Comparison of ENCODE assay signal across 29 mouse cellular contexts in the genomic region with DNA sequence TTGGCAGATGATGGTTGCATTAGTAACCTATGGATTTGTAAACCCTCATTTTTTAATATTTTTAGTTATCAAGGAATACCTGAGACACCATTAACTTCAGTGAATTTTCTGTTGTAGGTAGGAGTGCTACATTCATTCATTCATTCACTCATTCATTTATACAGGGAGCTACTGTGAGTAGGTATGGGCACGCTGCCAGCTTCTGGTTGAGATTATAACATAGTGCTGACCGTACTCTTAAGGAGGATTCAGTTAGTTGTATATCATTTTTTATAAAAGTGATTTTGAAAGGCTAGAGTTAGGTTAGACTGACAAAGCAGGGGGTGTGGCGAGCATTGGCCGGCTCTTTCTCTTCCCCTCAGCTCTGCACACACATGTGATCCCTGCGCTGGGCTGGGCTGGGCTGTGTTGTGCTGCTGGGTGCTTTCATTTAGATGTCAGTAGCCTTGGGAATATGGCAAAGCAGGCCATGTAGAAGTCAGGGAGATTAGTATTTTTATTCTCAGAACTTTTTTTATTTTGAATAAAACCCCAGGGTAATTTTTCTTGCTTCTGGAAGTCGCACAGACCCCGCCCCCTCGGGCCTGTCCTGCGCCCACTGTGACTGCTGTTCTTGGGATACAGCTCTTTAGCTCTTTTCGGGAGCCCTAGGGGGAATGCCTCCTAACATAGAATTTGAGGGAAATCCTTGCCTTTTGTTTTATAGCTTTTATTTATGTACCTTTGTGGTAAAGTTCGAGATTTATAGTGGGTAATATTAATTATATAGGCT. TPM values are rescaled to one million over a fixed set of nuclear protein-coding genes. Genes with fewer than 3 reads are reported as not detected.
A peak's percentile ranks its signal among the peaks of the same experiment; 100 is the strongest.
DNase-seq lines count a peak whose midpoint lies in the region; ATAC-seq and TF ChIP-seq lines count a peak whose summit lies in the region.
"Had no signal": no experiment of that assay in that cellular context is flagged by ENCODE, and none has a peak within 500 bp of the region (broad histone marks: within the 10 kb centered on the region; RNA-seq: fewer than 3 reads in every experiment).

No protein-coding gene starts in this region.

- 88% methylated on average over 11 of the region's 11 CpGs for WGBS in embryonic facial prominence, embryonic 12.5 days
- WGBS in embryonic facial prominence, embryonic 10.5 days = 91% methylated on average over 11 of the region's 11 CpGs
- 85% methylated on average over 11 of the region's 11 CpGs for WGBS in liver, embryonic 12.5 days (ENCODE audit: insufficient replicate concordance)
- 71% methylated on average over 11 of the region's 11 CpGs for WGBS in stomach, postnatal 0 days

- no peaks in the 10 kb centered on the region for H3K9me3 ChIP-seq in embryonic facial prominence, embryonic 12.5 days
- peaks cover 6% of the 10 kb centered on the region; the same call in 1 of the 2 replicates for H3K9me3 ChIP-seq in embryonic facial prominence, embryonic 10.5 days
- H3K9me3 ChIP-seq in liver, embryonic 12.5 days (replicated peaks) = 0 out of 2 replicates have a peak, but pooled peaks cover 4% of the 10 kb centered on the region
- no peaks in the 10 kb centered on the region for H3K9me3 ChIP-seq in stomach, postnatal 0 days (ENCODE audit: control insufficient read depth, low read length)
- H3K9me3 ChIP-seq: embryonic facial prominence, embryonic 15.5 days; G1E; heart, embryonic 12.5 days; hindbrain, embryonic 15.5 days; lung, embryonic 15.5 days; neural tube, embryonic 15.5 days had no signal

- no peak overlapping the region for H3K4me2 ChIP-seq in embryonic facial prominence, embryonic 12.5 days (replicated peaks)
- H3K4me2 ChIP-seq in liver, embryonic 12.5 days = no peak overlapping the region
- no peak overlapping the region for H3K4me2 ChIP-seq in stomach, postnatal 0 days (replicated peaks; ENCODE audit: low read depth)
- H3K4me2 ChIP-seq: embryonic facial prominence, embryonic 15.5 days; heart, embryonic 12.5 days; hindbrain, embryonic 15.5 days; lung, embryonic 15.5 days; neural tube, embryonic 15.5 days had no signal

- H3K27ac ChIP-seq in embryonic facial prominence, embryonic 12.5 days = no peak overlapping the region
- H3K27ac ChIP-seq in embryonic facial prominence, embryonic 10.5 days (replicated peaks) = no peak overlapping the region
- H3K27ac ChIP-seq in liver, embryonic 12.5 days = no peak overlapping the region
- H3K27ac ChIP-seq in stomach, postnatal 0 days (replicated peaks) = no peak overlapping the region
- H3K27ac ChIP-seq: embryonic facial prominence, embryonic 15.5 days; gastrocnemius, adult 2 months; heart, adult 2 months; hindbrain, embryonic 15.5 days; lung, embryonic 15.5 days; neural tube, embryonic 15.5 days had no signal

- H3K4me1 ChIP-seq in embryonic facial prominence, embryonic 12.5 days = peaks cover 2% of the 10 kb centered on the region; the same call in 1 of the 2 replicates
- no peaks in the 10 kb centered on the region; the same call in 1 of the 2 replicates for H3K4me1 ChIP-seq in embryonic facial prominence, embryonic 10.5 days
- peaks cover 26% of the 10 kb centered on the region for H3K4me1 ChIP-seq in liver, embryonic 12.5 days
- H3K4me1 ChIP-seq in stomach, postnatal 0 days (replicated peaks; ENCODE audit: control insufficient read depth, insufficient read depth) = no peaks in the 10 kb centered on the region; the same call in 1 of the 2 replicates
- H3K4me1 ChIP-seq: embryonic facial prominence, embryonic 15.5 days; lung, embryonic 15.5 days had no signal

- no peak for TF ChIP-seq CTCF in stomach, postnatal 0 days (IDR thresholded peaks at IDR 0.05; ENCODE audit: low read depth)

- no peak overlapping the region for H3K9ac ChIP-seq in embryonic facial prominence, embryonic 12.5 days
- H3K9ac ChIP-seq in liver, embryonic 12.5 days = no peak overlapping the region
- no peak overlapping the region for H3K9ac ChIP-seq in stomach, postnatal 0 days (ENCODE audit: low read length)
- H3K9ac ChIP-seq: embryonic facial prominence, embryonic 15.5 days; heart, embryonic 12.5 days; hindbrain, embryonic 15.5 days; lung, embryonic 15.5 days; neural tube, embryonic 15.5 days had no signal

- DNase-seq in embryonic facial prominence, embryonic 10.5 days (ENCODE audit: low spot score) = no peak
- no peak for DNase-seq in liver
- DNase-seq in stomach, postnatal 0 days (ENCODE audit: low spot score) = no peak
- no peak for DNase-seq in ovary, postnatal 14 days (ENCODE audit: low spot score)
- no peak for DNase-seq in adrenal gland, adult 8-10 months
- DNase-seq: adrenal gland, postnatal 36 days; cerebellum, adult 8-10 months; gastrocnemius, adult 2 months; gastrocnemius, postnatal 36 days; heart, adult 2 months; kidney, adult 2 months; kidney, postnatal 36 days; left cerebral cortex, postnatal 4 days; lung, postnatal 36 days; midbrain, embryonic 14.5 days; right cerebral cortex, postnatal 25 days; spleen, adult 18-20 months had no signal

- no peaks in the 10 kb centered on the region for H3K36me3 ChIP-seq in embryonic facial prominence, embryonic 12.5 days
- peaks cover 14% of the 10 kb centered on the region for H3K36me3 ChIP-seq in embryonic facial prominence, embryonic 10.5 days (replicated peaks)
- H3K36me3 ChIP-seq in liver, embryonic 12.5 days = peaks cover 18% of the 10 kb centered on the region
- H3K36me3 ChIP-seq in stomach, postnatal 0 days (ENCODE audit: control insufficient read depth, insufficient read depth, low read length) = no peaks in the 10 kb centered on the region; the same call in 1 of the 2 replicates
- H3K36me3 ChIP-seq: embryonic facial prominence, embryonic 15.5 days; lung, embryonic 15.5 days; neural tube, embryonic 15.5 days had no signal

- no peak for TF ChIP-seq EP300 in stomach, postnatal 0 days (optimal IDR thresholded peaks at IDR 0.05)

- peak; percentile 35; the same call in 1 of the 2 replicates for ATAC-seq in embryonic facial prominence, embryonic 12.5 days (ENCODE audit: insufficient number of reproducible peaks, insufficient read depth, low FRiP score, low TSS enrichment)
- 0 out of 2 replicates have a peak, but pooled peaks have one; percentile 37 for ATAC-seq in liver, embryonic 12.5 days
- ATAC-seq in megakaryocyte progenitor cell, adult 5-6 weeks (replicated peaks; ENCODE audit: poor library complexity) = peak; percentile 32
- peak; percentile 66; the same call in 1 of the 2 replicates for ATAC-seq in stomach, postnatal 0 days (ENCODE audit: low FRiP score, low TSS enrichment)
- ATAC-seq: forebrain, embryonic 14.5 days; inflammation-experienced regulatory T-cells, adult 6 months had no signal

- H3K27me3 ChIP-seq in embryonic facial prominence, embryonic 12.5 days = no peaks in the 10 kb centered on the region
- H3K27me3 ChIP-seq in embryonic facial prominence, embryonic 10.5 days (replicated peaks; ENCODE audit: low read depth, poor library complexity, severe bottlenecking) = no peaks in the 10 kb centered on the region
- H3K27me3 ChIP-seq in liver, embryonic 12.5 days (replicated peaks) = no peaks in the 10 kb centered on the region
- no peaks in the 10 kb centered on the region for H3K27me3 ChIP-seq in stomach, postnatal 0 days (ENCODE audit: control insufficient read depth, insufficient read depth, low read length)
- H3K27me3 ChIP-seq: embryonic facial prominence, embryonic 15.5 days; heart, embryonic 12.5 days; hindbrain, embryonic 15.5 days; lung, embryonic 15.5 days; megakaryocyte, embryonic 14.5 days; neural tube, embryonic 15.5 days had no signal

- H3K4me3 ChIP-seq in embryonic facial prominence, embryonic 12.5 days = no peak overlapping the region
- H3K4me3 ChIP-seq in embryonic facial prominence, embryonic 10.5 days = no peak overlapping the region
- H3K4me3 ChIP-seq in liver, embryonic 12.5 days = no peak overlapping the region
- H3K4me3 ChIP-seq in stomach, postnatal 0 days (ENCODE audit: low read depth, low read length) = no peak overlapping the region
- H3K4me3 ChIP-seq: embryonic facial prominence, embryonic 15.5 days; gastrocnemius, adult 2 months; heart, adult 2 months; heart, embryonic 12.5 days; hindbrain, embryonic 15.5 days; lung, embryonic 15.5 days; megakaryocyte, embryonic 14.5 days; neural tube, embryonic 15.5 days had no signal

RNA-seq across cellular contexts. Expression of a gene that starts 14.4 kb away (rescaled TPM):
- polyA plus RNA-seq in embryonic facial prominence, embryonic 12.5 days (2016; fragmentation: Nextera tagmentation; extraction: Ambion mirVana) = 45.8 and 46.8 TPM in 2 replicates
- polyA plus RNA-seq in embryonic facial prominence, embryonic 10.5 days (2016; fragmentation: Nextera tagmentation; extraction: Ambion mirVana) = 35.4 and 35.8 TPM in 2 replicates
- 25.0 and 25.9 TPM in 2 replicates for polyA plus RNA-seq in liver, embryonic 12.5 days (2016; fragmentation: Nextera tagmentation; extraction: Ambion mirVana)
- 26.0 and 29.8 TPM in 2 replicates for total RNA-seq in megakaryocyte progenitor cell, adult 5-6 weeks (2015)
- total RNA-seq in megakaryocyte progenitor cell, adult 5-6 weeks (2017) = 19.4 and 29.6 TPM in 2 replicates
- polyA plus RNA-seq in stomach, postnatal 0 days (2015; fragmentation: Nextera tagmentation; extraction: Ambion mirVana) = 17.1 and 18.1 TPM in 2 replicates
- total RNA-seq in adrenal gland, adult 8-10 months (2022) = 10 to 100 TPM; 24.4 to 40.5 (median 28.9) TPM
